Mouse (Mus musculus) lung, postnatal 36 days (tissue): ENCODE measurements around the gene Tgtp1.
"Not testable (repeated sequence)": the region's sequence is repeated elsewhere in the genome, so short reads cannot be mapped to it uniquely, and the experiment has no call there.

Experiments
- DNase-seq: peaks from one replicate; pipeline ENCODE4 v3.0.0; 2022; ENCODE audit warnings: mixed read lengths

Gene Tgtp1

GRCm38 (mm10) chr11:48994018-48994417, at the start of gene Tgtp1:
Gene Tgtp1, minus strand, starts transcription at chr11:48994172.
- peak; percentile 19 for DNase-seq

GRCm38 (mm10) chr11:49012074-49012473, 18.1 kb upstream of the Tgtp1 start:
- not testable (repeated sequence) for DNase-seq

- not testable (repeated sequence) for DNase-seq
Measured at GRCm38 (mm10) chr11:49006785-49007184, 12.8 kb upstream of the Tgtp1 start.

- not testable (repeated sequence) for DNase-seq
Measured at GRCm38 (mm10) chr11:49006317-49006716, 12.3 kb upstream of the Tgtp1 start.

GRCm38 (mm10) chr11:49000411-49000810, 6.4 kb upstream of the Tgtp1 start:
- not testable (repeated sequence) for DNase-seq

GRCm38 (mm10) chr11:48993296-48993695, 676 bp downstream of the Tgtp1 start:
- DNase-seq = not testable (repeated sequence)

- DNase-seq = peak; percentile 23
Measured at GRCm38 (mm10) chr11:48991740-48992520, 2.0 kb downstream of the Tgtp1 start, which contains the start of gene Gm12185. Gene Gm12185, minus strand, starts transcription at chr11:48992226.

GRCm38 (mm10) chr11:48989981-48990380, 4.0 kb downstream of the Tgtp1 start:
- not testable (repeated sequence) for DNase-seq

- DNase-seq = not testable (repeated sequence)
Measured at GRCm38 (mm10) chr11:48988219-48988618, 5.8 kb downstream of the Tgtp1 start.

GRCm38 (mm10) chr11:48982848-48983247, 11.1 kb downstream of the Tgtp1 start:
- DNase-seq = not testable (repeated sequence)

GRCm38 (mm10) chr11:48980052-48980451, 13.9 kb downstream of the Tgtp1 start:
- DNase-seq = not testable (repeated sequence)

GRCm38 (mm10) chr11:48979251-48979650, 14.7 kb downstream of the Tgtp1 start, which contains the start of gene 9930111J21Rik1:
Gene 9930111J21Rik1, minus strand, starts transcription at chr11:48979398.
- DNase-seq = not testable (repeated sequence)

- DNase-seq = not testable (repeated sequence)
Measured at GRCm38 (mm10) chr11:48978240-48978939, 15.6 kb downstream of the Tgtp1 start, which contains the start of gene Olfr56. Gene Olfr56, plus strand, starts transcription at chr11:48978889.

GRCm38 (mm10) chr11:48974686-48975085, 19.3 kb downstream of the Tgtp1 start:
- DNase-seq = not testable (repeated sequence)

- DNase-seq = not testable (repeated sequence)
Measured at GRCm38 (mm10) chr11:48946090-48946489, 47.9 kb downstream of the Tgtp1 start, which contains the start of gene Psme2b. Gene Psme2b, minus strand, starts transcription at chr11:48946190.

- DNase-seq = not testable (repeated sequence)
Measured at GRCm38 (mm10) chr11:48939286-48939685, 54.7 kb downstream of the Tgtp1 start.
